Mouse (Mus musculus): Measurements from ENCODE around the gene Olfr314.
A peak's percentile ranks its signal among the peaks of the same experiment; 100 is the strongest.
"Not testable (repeated sequence)": the region's sequence is repeated elsewhere in the genome, so short reads cannot be mapped to it uniquely, and the experiment has no call there.

Gene Olfr314

DNA sequence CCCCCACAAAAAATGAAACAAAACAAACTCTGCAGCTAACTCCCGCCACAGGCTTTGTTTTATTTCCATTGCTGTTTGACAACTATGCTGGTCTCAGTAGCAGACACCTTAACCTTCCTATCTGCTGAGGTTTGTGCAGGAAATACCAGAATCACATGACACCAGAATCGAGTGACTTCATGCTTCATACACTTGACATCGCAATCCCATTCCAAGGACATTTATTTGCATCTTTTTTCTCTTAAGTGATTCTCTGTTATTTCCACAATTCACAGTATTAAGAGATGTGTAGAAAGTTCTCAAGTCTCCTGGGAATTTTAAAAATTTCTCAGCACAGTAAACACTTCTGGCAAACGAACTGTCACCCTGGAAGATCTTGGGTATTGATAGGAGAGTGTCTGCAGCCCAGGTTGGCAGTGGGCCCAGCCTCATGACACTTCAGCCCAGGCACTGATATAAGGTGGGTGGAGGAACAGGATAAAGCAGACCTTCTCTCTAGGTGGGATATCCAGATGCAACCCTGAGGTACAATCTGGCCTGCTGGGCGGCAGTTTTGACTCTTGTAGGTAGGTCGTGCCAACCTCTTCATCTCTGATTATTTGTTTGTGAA is at the start of gene Olfr314:
Gene Olfr314 (plus strand): TSS at position 473 of the 610 bp plus-strand sequence.
- DNase-seq (ENCODE audit: extremely low spot score, low spot score) = no peak

GRCm38 (mm10) chr11:58733372-58733771 is 49.4 kb upstream of the Olfr314 start:
- DNase-seq (ENCODE audit: extremely low spot score, low spot score) = no peak

DNA sequence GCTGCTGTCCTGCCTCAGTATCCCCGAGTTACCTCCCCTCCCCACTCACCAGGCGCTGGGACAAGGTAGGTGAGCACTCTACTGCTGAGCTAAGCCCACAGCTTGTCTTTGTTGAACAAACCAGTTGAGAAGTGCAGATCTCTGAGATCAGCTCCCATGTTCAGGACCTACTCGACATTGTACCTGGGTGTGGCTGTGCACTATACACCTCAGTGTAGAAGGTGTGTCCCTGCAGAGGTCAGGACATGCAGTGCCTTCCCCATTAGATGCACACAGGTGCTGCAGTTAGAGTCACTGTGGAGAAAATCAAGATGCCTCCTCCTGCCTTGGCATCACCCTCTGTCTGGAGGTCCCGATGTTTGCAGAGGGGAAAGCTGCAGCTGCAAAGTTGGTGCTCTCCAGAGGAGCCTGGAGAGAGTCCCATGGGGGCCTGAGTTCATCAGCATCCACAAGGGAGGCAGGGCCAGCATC is 43.9 kb upstream of the Olfr314 start, which contains the start of gene Olfr317:
Gene Olfr317 (minus strand): TSS at position 421 of the 471 bp plus-strand sequence.
- DNase-seq (ENCODE audit: extremely low spot score, low spot score) = no peak

DNA sequence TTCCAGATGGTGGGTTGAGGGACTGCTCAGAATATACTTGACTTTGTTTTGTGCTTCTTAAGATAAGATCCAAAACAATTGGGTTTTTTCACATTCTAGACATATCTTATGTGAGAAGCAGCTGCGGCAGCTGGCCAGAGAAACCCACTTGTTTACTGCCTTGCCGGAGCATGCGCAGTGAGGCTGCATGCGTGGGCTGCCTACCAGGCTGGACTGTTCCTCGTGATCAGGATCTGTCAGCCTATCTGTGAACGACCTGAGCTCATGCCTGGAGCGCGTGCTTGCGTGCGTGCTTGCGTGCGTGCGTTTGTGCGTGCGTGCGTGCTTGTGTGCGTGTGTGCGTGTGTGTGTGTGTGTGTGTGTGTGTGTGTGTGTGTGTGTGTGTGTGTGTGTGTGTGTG is 31.7 kb upstream of the Olfr314 start:
- DNase-seq (ENCODE audit: extremely low spot score, low spot score) = not testable (repeated sequence)

DNA sequence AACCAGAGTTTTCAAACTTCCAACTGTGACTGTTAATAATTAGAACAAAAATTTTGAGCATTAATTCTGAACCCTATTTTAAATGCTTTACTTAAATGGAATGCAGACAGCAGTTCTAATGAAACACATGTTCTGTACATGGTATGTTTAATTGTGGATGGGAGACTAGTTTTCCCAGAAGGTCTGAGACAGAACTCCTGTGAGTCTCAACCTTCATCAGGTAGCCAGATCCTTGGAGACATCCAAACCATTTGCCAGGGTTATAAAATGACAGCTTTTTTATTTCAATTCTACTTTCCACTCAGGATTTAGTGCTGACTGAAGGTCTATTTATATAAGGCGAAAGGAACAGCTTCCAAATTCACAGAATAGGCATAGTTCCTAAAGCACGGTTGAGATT is 30.3 kb upstream of the Olfr314 start, which contains the start of gene Olfr316:
Gene Olfr316 (plus strand): TSS at position 301 of the 400 bp plus-strand sequence.
- DNase-seq (ENCODE audit: extremely low spot score, low spot score) = no peak

GRCm38 (mm10) chr11:58772888-58773287 is 9.9 kb upstream of the Olfr314 start, which contains the start of gene Olfr315:
TSS of gene Olfr315 (plus strand) at chr11:58773188.
- no peak for DNase-seq (ENCODE audit: extremely low spot score, low spot score)

- DNase-seq (ENCODE audit: extremely low spot score, low spot score) = no peak
Measured at GRCm38 (mm10) chr11:58784182-58784581, 1.4 kb downstream of the Olfr314 start.

GRCm38 (mm10) chr11:58787651-58788050 is 4.9 kb downstream of the Olfr314 start:
- DNase-seq (ENCODE audit: extremely low spot score, low spot score) = no peak

DNA sequence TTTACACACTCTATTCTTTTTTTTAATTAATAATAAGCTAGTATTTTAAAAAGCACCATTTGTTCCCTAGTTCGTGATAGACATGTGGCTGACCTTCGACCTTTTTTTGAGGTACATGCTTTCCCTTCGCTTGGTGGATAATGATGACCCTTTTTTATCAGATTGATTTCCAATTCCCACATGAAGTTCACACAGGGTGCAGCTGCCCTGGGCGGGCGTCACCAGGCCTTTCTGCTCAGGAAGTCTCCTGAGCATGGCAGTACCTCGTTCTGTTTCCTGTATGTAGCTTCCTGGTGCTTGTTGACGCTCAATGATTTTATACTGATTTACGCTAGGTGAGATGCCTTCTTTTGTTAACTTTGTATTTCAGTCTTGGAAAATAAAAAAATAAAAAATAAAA is 5.6 kb downstream of the Olfr314 start:
- no peak for DNase-seq (ENCODE audit: extremely low spot score, low spot score)

DNA sequence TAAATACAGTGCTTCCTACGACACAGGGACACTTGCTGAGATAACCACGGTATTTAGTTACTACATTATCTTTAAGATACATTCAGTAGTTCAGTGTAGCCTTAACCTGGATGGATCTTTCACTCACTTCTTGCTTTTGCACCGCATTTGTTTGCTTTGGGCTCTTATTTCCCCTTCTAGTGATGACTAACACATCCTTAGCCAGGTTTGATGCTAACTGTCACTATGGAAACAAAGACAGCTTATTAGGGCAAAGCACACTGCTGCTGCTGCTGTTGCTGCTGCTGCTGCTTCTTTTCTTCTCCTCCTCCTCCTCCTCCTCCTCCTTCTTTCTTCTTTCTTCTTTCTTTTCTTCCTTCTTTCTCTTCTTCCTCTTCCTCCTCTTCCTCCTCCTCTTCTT is 6.8 kb downstream of the Olfr314 start:
- DNase-seq (ENCODE audit: extremely low spot score, low spot score) = no peak

- no peak for DNase-seq (ENCODE audit: extremely low spot score, low spot score)
Measured at GRCm38 (mm10) chr11:58790053-58790452, 7.3 kb downstream of the Olfr314 start.

DNA sequence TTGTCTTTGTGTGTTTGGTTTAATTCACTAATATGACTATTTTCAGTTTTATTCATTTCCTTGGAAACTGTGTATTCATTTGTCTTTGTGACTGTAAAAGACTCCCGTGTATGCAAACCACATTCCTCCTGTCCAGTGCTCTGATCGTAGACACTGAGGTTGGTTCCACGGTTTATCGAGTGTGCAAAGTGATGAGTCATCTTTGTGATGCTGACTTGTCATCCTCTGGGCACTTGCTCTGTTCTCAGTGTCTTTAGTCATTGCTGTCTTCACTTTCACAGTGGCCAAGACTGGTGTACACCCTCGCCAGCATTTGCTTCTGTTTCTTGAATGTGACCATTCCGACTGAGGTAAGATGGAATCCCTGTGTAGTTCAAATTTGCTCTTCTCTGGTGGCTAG is 7.9 kb downstream of the Olfr314 start:
- no peak for DNase-seq (ENCODE audit: extremely low spot score, low spot score)

DNA sequence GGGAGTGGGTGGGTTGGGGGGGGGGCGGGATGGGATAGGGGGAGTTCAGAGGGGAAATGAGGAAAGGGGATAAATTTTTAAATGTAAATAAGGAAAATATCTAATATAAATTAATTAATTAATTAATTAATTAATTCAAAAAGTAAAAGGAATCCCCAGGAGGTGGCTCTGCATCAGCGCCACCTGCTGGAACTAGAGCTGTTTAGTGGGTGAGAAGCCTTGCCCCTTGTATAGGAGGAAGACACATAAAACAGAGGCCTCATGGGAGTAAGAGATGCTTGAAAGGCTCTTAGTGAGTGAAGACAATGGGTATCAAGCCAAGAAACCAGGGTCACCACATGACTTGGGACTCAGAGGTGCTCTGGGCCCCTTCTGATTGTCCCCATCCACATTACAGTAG is 13.1 kb downstream of the Olfr314 start:
- DNase-seq (ENCODE audit: extremely low spot score, low spot score) = no peak

DNA sequence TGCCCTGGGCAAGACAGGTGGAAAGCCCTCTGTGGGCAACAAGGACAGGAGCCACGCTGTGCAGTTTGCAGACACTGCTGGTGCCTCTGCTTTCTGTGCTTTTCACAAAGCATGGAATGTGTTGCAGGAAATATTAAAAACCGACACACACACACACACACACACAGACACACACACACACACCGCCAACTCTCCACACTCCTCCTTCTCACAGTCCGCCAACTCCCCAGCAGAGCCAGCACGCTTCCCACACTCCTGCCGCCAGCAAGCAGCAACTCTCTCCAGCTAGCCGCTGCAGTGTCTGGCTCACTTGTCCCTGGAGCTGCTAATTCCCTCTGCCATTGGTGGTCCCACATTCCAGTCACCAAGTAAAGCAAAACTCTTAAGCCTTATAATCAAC is 14.1 kb downstream of the Olfr314 start:
- DNase-seq (ENCODE audit: extremely low spot score, low spot score) = no peak

DNA sequence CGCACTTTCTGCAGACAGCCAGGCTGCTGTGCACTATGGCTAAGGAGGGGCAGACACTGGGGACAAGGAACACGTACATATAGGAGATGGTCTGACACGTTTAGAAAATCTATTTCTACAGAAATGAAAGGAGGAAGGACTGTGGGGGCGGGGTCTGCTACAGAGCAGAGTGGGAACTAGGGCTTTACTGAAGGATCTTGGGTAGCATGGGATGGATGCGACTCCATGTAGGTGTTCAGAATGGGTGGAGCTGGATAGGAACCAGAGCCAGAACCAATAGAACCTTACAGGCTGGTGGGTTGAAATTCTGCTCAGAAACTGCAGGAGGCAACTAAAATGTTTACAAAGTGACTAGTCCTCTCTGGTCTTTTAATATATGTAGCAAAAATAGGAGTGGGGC is 17.0 kb downstream of the Olfr314 start:
- DNase-seq (ENCODE audit: extremely low spot score, low spot score) = no peak

DNA sequence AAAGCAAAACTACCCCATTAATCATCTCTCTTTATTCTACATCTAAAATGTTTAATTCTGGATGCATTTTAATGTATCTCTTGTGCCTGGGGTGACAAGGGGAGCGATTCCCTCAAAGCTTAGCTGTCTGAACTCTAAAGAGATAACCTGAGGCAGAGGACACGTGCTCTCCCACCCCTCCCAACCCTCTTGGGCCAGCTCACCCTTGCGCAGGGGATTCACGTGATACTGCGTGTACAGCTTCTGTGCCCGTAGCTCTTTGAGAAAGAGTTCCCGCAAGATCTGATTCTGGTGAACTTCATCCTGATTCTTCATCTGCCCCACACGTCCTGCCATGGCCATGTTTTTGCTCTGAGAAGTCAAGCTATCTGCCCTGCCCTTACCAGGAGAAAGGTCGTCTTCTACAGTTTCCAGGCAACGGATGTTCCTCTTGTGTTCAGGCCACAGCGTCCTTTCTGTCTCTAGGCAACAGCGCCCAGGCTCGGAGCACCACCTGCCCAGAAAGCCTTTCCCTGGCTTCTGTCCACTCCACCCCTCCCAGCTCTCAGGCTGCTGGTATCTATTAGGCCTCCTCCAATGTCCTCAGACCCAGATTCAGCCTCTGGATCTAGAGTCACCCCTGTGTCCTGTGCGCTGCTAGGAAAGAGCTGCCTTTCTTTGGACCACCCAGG is 18.9 kb downstream of the Olfr314 start, which contains the start of gene Fam183b:
Gene Fam183b (minus strand): TSS at position 403 of the 671 bp plus-strand sequence.
- DNase-seq (ENCODE audit: extremely low spot score, low spot score) = peak; percentile 44

GRCm38 (mm10) chr11:58803871-58804270 is 21.1 kb downstream of the Olfr314 start:
- no peak for DNase-seq (ENCODE audit: extremely low spot score, low spot score)

DNA sequence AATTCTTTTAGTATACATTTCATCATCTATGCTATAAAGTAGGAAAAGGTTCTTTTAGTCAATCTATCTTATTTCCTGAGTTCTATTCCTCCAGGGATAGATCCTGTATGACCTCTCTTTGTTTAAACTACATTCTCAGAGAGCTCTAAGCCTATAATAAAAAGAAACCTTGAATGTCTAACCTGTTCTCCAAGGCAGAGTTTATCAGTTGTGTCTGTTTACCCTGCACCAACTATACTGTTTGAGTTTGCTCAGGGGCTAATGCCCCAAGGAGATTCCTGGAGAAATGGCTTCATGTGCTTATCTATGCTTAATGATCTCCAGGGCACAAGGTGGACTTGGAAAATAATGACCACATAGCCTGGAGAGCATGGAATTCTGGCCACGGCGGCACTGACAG is 21.6 kb downstream of the Olfr314 start:
- no peak for DNase-seq (ENCODE audit: extremely low spot score, low spot score)

GRCm38 (mm10) chr11:58812001-58812400 is 29.2 kb downstream of the Olfr314 start:
- no peak for DNase-seq (ENCODE audit: extremely low spot score, low spot score)

DNA sequence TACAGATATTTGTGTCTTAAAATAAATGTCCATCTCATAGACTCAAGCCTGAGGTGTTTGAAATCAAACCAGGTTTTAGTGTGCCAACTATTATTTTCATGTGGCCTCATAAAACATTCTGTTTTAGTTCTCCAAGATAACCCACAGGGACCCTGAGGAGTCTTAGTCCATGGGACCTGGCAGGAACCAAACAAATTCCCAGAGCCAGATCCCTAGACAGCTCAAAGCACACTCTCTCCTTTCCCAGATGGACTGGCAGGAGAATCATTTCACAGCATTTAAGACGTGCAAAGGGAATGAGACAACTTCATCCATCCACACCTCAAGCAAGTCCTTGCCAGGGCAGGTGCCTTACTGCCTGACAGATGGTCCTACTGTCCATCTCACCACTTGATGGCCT is 31.9 kb downstream of the Olfr314 start, which contains the start of gene Olfr313:
Gene Olfr313 (plus strand): TSS at position 301 of the 400 bp plus-strand sequence.
- not testable (repeated sequence) for DNase-seq (ENCODE audit: extremely low spot score, low spot score)

DNA sequence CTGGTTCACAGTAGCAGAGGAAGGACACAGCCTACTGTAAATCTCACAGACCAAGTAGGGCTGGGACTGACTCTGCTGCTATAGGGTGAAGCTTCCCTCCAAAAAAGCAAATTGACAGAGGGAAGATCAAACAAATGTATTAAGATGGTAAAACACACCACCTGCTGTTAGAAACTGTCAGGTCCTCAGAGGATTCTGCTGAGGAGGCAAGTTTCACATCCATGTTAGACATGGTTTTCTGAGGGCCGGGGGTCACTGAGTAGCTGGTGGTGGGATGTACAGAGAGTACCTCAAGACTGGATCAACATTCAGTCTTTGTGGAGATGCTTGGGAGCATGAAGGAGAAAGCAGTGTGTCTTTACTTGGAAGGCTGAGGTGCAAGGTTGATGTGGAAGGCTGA is 32.9 kb downstream of the Olfr314 start:
- no peak for DNase-seq (ENCODE audit: extremely low spot score, low spot score)

DNA sequence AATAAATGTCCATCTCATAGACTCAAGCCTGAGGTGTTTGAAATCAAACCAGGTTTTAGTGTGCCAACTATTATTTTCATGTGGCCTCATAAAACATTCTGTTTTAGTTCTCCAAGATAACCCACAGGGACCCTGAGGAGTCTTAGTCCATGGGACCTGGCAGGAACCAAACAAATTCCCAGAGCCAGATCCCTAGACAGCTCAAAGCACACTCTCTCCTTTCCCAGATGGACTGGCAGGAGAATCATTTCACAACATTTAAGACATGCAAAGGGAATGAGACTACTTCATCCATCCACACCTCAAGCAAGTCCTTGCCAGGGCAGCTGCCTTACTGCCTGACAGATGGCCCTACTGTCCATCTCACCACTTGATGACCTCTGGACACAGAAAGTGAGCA is 46.2 kb downstream of the Olfr314 start, which contains the start of gene Olfr312:
Gene Olfr312 (plus strand): TSS at position 301 of the 400 bp plus-strand sequence.
- DNase-seq (ENCODE audit: extremely low spot score, low spot score) = not testable (repeated sequence)
